Mouse (Mus musculus) erythroblast, embryonic 14.5 days (primary cell): ENCODE data around the gene Rab30.

ENCODE experiments used
- GATA1 ChIP-seq: IDR thresholded peaks from 2 replicates; pipeline ENCODE4 v1.6.1; 2012; ENCODE audit warnings: low read length, inconsistent platforms, mixed read lengths
- TAL1 ChIP-seq: IDR thresholded peaks from 3 replicates; pipeline ENCODE4 v1.6.1; 2012; ENCODE audit warnings: low read length, inconsistent platforms, mixed read lengths

- no peak for TF ChIP-seq GATA1
- no peak for TF ChIP-seq TAL1
These were observed 130.2 kb downstream of the Rab30 start for GRCm38 (mm10) chr7:92871596-92871995.
